Mouse (Mus musculus): ENCODE data around the gene Ccng2.

DNA sequence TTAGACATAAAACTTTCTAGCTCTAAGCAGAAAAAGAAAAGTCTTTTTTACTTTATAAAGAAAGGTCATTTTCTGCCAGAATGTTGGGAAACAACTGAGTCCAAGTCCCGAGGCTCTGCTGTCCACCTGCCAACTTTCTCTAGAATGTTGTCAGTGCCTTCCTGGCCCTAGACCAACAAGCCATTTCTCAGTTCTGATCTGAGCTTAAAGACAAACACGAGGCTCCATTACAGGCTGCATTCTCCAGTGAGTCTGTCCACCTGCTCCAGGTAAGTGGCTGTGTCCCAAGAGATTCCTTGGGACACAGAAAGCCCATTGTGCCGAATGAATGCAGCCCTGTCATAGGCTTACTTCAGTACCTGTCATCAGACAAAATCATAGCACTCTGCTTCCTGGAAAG, 45.4 kb upstream of the Ccng2 start:
- TF ChIP-seq CTCF (IDR thresholded peaks at IDR 0.05; ENCODE audit: low read depth, low read length) = no peak
- TF ChIP-seq POLR2AphosphoS5 (IDR thresholded peaks at IDR 0.05; ENCODE audit: insufficient replicate concordance, low read depth, low read length) = no peak

Measured in G1E (cell line).